Mouse (Mus musculus): ENCODE results near the gene Mcrip2. TPM values are rescaled to one million over a fixed set of nuclear protein-coding genes. Genes with fewer than 3 reads are reported as not detected.

Mcrip2 gene
- total and polyA plus RNA-seq, 2 experiments from 2014 or later = 29.9 to 39.5 TPM

DNA sequence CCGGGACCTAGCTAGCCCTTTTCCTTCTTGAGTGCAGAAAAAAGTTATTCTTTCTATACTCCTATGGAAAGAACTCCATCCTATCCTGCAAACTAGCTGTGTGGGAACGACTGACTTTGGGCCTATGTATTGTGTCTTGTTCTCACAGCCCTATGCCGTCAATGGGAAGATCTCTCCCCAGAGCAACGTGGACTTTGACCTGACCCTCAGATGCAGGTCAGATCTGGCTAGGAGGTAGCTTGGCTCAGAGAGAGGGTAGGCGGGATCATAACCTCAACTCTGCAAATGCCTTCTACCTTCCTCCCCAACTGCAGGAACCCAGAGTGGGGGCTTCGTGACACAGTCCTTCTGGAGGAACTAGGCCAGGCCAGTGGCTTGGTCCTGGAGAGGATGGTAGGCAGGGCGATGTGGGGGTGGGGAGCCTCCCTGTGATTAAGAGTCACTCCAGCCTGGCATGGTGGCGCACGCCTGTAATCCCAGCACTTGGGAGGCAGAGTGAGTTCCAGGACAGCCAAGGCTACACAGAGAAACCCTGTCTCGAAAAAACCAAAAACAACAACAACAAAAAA, 7.9 kb upstream of the Mcrip2 start:
- 62% methylated on average over 10 of the region's 10 CpGs for WGBS
- Histone ChIP-seq H3K9ac (replicated peaks; ENCODE audit: low read length, poor library complexity, severe bottlenecking) (peak overlapping the region; percentile 89), H3K27me3 (ENCODE audit: insufficient read depth, low read length) (no peaks in the 10 kb centered on the region), H3K4me3 (ENCODE audit: low read depth, low read length) (peak overlapping the region; percentile 76), H3K4me1 (ENCODE audit: insufficient read depth, low read length) (peaks cover 19% of the 10 kb centered on the region), H3K27ac (ENCODE audit: low read depth, low read length) (peak overlapping the region; percentile 98), H3K36me3 (ENCODE audit: insufficient read depth, low read length) (peaks cover 16% of the 10 kb centered on the region; the same call in 1 of the 2 replicates), H3K9me3 (ENCODE audit: low read length) (no peaks in the 10 kb centered on the region), H3K4me2 (ENCODE audit: low read depth, low read length, poor library complexity, severe bottlenecking) (peak overlapping the region; percentile 85)
- no peak for TF ChIP-seq CTCF (IDR thresholded peaks at IDR 0.05)
- DNase-seq (ENCODE audit: low spot score) (no peak), ATAC-seq (ENCODE audit: low FRiP score) (no peak)

DNA sequence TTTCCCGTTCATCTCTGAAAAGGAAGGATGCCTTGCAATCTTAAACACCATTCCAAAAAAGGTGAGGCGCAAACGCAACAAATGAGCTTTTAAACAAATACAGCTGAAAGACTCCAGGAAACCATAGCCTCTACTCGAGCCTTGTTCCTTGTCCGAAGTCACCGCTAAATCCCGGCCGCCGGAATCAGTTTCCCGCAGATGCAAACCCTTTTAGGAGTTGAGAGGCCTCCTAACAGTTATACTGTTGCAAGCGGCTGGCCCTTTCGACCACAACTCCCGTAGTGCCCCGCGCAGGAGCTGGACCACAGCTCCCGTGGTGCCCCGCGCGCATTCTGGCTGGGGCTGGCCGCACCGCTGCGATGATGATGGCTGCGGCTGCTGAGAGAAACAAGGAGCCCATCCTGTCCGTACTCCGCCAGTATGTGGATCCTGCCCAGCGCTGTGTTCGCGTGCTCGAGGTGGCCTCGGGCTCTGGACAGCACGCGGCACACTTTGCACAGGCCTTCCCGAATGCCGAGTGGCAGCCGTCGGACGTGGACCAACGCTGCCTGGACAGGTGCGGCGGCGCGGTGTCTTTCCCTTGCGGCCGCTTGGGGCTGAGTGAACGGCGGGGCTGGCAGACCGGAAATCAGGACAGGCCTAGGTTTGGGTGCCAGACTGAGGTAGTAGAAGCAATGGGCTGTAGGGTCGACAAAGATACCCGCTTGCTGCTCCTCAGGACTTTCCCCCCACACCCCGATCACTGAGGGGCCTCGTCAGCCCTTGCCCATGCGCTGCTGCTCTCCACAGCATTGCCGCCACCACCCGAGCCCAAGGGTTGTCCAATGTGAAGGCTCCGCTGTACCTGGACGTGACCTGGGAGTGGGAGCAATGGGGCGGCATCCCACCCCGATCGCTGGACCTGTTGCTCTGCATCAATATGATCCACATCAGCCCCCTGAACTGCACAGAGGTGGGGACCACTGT, 6.9 kb upstream of the Mcrip2 start:
- WGBS = under 1% methylated on average over 58 of the region's 59 CpGs
- Histone ChIP-seq H3K27me3 (ENCODE audit: insufficient read depth, low read length) (no peaks in the 10 kb centered on the region), H3K9me3 (ENCODE audit: low read length) (no peaks in the 10 kb centered on the region), H3K4me2 (ENCODE audit: low read depth, low read length, poor library complexity, severe bottlenecking) (peak overlapping the region; percentile 85), H3K36me3 (ENCODE audit: insufficient read depth, low read length) (peaks cover 16% of the 10 kb centered on the region; the same call in 1 of the 2 replicates), H3K4me3 (ENCODE audit: low read depth, low read length) (peak overlapping the region; percentile 76), H3K4me1 (ENCODE audit: insufficient read depth, low read length) (peaks cover 16% of the 10 kb centered on the region; the same call in 1 of the 2 replicates), H3K27ac (ENCODE audit: low read depth, low read length) (peak overlapping the region; percentile 98), H3K9ac (replicated peaks; ENCODE audit: low read length, poor library complexity, severe bottlenecking) (peak overlapping the region; percentile 89)
- DNase-seq (ENCODE audit: low spot score) = peak; percentile 92
- peak; percentile 39; the same call in 1 of the 2 replicates for TF ChIP-seq CTCF (IDR thresholded peaks at IDR 0.05)
- ATAC-seq (ENCODE audit: low FRiP score) = peak; percentile 89

GRCm38 (mm10) chr17:25874721-25875170, 6.2 kb upstream of the Mcrip2 start, which contains the start of gene Mettl26:
Gene Mettl26 (plus strand): TSS chr17:25875074.
- peak; percentile 80 for ATAC-seq (ENCODE audit: low FRiP score)

DNA sequence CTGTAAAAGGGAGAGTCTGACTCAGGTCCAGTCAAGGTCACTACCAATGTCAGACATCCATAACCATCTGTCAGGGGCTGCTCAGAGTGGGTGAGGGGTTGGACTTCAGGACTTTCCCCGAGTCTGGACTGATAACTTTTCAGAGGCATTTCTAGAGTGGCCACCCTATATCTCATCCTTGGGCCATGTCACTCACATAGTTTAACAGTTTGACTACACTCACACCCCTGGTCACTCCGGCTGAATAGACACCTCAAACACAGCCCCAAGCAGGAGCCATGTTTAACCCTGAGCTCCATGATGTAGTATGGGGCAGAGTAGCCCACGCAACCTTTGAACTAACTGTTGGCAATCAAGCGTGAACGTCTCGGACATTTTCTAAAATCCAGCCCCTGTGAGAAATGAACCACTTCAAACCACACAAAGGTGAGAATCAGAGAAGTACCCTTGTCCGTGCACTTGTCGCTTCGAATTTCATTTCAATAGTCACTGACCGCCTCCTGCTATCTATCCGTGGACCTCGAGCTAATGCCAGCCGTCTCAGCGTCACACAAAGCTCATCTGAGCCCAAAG, 5.7 kb upstream of the Mcrip2 start:
- ATAC-seq (ENCODE audit: low FRiP score) = no peak
- peak overlapping the region; percentile 98 for H3K27ac ChIP-seq (ENCODE audit: low read depth, low read length)
- 3% methylated on average over 14 of the region's 14 CpGs for WGBS
- H3K9ac ChIP-seq (replicated peaks; ENCODE audit: low read length, poor library complexity, severe bottlenecking) = peak overlapping the region; percentile 89
- no peaks in the 10 kb centered on the region for H3K9me3 ChIP-seq (ENCODE audit: low read length)
- H3K4me2 ChIP-seq (ENCODE audit: low read depth, low read length, poor library complexity, severe bottlenecking) = peak overlapping the region; percentile 85
- no peak for DNase-seq (ENCODE audit: low spot score)
- TF ChIP-seq CTCF (IDR thresholded peaks at IDR 0.05) = no peak
- no peaks in the 10 kb centered on the region for H3K27me3 ChIP-seq (ENCODE audit: insufficient read depth, low read length)
- peaks cover 16% of the 10 kb centered on the region; the same call in 1 of the 2 replicates for H3K4me1 ChIP-seq (ENCODE audit: insufficient read depth, low read length)
- H3K4me3 ChIP-seq (ENCODE audit: low read depth, low read length) = peak overlapping the region; percentile 76
- peaks cover 16% of the 10 kb centered on the region; the same call in 1 of the 2 replicates for H3K36me3 ChIP-seq (ENCODE audit: insufficient read depth, low read length)

More at GRCm38 (mm10) chr17:25874721-25875170, 6.2 kb upstream of the Mcrip2 start, which contains the start of gene Mettl26:
- peak; percentile 49 for TF ChIP-seq CTCF (IDR thresholded peaks at IDR 0.05)
- Histone ChIP-seq H3K4me2 (ENCODE audit: low read depth, low read length, poor library complexity, severe bottlenecking) (peak within 1 kb of the TSS; percentile 85), H3K27me3 (ENCODE audit: insufficient read depth, low read length) (no peaks in the 10 kb centered on the region), H3K4me1 (ENCODE audit: insufficient read depth, low read length) (peaks cover 16% of the 10 kb centered on the region; the same call in 1 of the 2 replicates), H3K9ac (replicated peaks; ENCODE audit: low read length, poor library complexity, severe bottlenecking) (peak within 1 kb of the TSS; percentile 89), H3K36me3 (ENCODE audit: insufficient read depth, low read length) (peaks cover 16% of the 10 kb centered on the region; the same call in 1 of the 2 replicates), H3K27ac (ENCODE audit: low read depth, low read length) (peak within 1 kb of the TSS; percentile 98), H3K4me3 (ENCODE audit: low read depth, low read length) (peak within 1 kb of the TSS; percentile 76), H3K9me3 (ENCODE audit: low read length) (no peaks in the 10 kb centered on the region)
- WGBS = under 1% methylated on average over 25 of the region's 25 CpGs
- peak; percentile 95 for DNase-seq (ENCODE audit: low spot score)

DNA sequence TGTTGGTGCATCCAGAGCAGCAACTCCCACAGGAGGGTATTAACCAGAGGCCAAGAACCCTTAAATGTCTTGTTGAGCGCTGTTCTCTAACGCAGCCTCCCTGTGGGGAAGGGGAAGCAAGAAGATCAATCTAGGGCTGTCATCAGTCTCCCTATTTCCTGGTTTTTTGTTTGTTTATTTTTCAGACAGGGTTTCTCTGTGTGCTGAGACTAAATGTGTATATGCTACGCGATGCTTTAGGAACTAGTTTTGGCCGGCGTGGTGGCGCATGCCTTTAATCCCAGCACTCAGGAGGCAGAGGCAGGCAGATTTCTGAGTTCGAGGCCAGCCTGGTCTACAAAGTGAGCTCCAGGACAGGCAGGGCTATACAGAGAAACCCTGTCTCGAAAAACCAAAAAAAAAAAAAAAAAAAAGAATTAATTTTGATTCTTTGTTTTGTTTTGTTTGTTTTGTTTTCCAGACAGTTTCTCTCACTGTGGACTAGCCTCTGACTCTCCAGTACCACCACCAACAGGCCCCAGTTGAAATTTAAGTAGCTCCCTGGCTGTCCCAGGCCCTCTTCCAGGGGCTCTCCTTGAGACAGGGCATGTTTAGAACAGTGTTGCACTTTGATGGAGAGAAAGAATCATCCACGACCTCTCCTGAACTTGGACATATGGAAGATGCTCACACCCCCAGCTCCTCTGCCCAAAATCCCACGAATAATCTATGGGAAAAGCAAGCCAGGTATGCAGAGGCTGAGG, 5.0 kb upstream of the Mcrip2 start:
- H3K4me2 ChIP-seq (ENCODE audit: low read depth, low read length, poor library complexity, severe bottlenecking) = peak overlapping the region; percentile 85
- ATAC-seq (ENCODE audit: low FRiP score) = no peak
- 81% methylated on average over 11 of the region's 11 CpGs for WGBS

More for the DNA sequence above, 5.0 kb upstream of the Mcrip2 start:
- Histone ChIP-seq H3K4me1 (ENCODE audit: insufficient read depth, low read length) (peaks cover 21% of the 10 kb centered on the region), H3K27ac (ENCODE audit: low read depth, low read length) (peak overlapping the region; percentile 98; the same call in 1 of the 2 replicates), H3K36me3 (ENCODE audit: insufficient read depth, low read length) (peaks cover 10% of the 10 kb centered on the region; the same call in 1 of the 2 replicates), H3K4me3 (ENCODE audit: low read depth, low read length) (peak overlapping the region; percentile 76; the same call in 1 of the 2 replicates), H3K9ac (replicated peaks; ENCODE audit: low read length, poor library complexity, severe bottlenecking) (peak overlapping the region; percentile 89; the same call in 1 of the 2 replicates), H3K27me3 (ENCODE audit: insufficient read depth, low read length) (no peaks in the 10 kb centered on the region), H3K9me3 (ENCODE audit: low read length) (no peaks in the 10 kb centered on the region)
- no peak for DNase-seq (ENCODE audit: low spot score)
- no peak for TF ChIP-seq CTCF (IDR thresholded peaks at IDR 0.05)
